Mouse (Mus musculus) midbrain, embryonic 14.5 days (tissue): Measurements from ENCODE around the gene Kif16b. TPM values are rescaled to one million over a fixed set of nuclear protein-coding genes. Genes with fewer than 3 reads are reported as not detected.

Experiments
- ATAC-seq: fragments of 200-750 bp; cut with Nextera tagmentation; 2 replicates; pipeline ENCODE4 v1.8.0; 2017; ENCODE audit warnings: moderate number of reproducible peaks, moderate library complexity; ENCODE audit not compliant: low FRiP score, low TSS enrichment
- DNase-seq: peaks from one replicate; pipeline ENCODE4 v3.0.0-alpha.2; 2015
- H3K27ac ChIP-seq: fragments of 300-500 bp; sonication (generic); replicated peaks from 2 replicates; pipeline ENCODE4 v1.5.1; 2014; ENCODE audit warnings: mild to moderate bottlenecking, low read depth, low read length, moderate library complexity
- H3K27me3 ChIP-seq: fragments of 300-500 bp; sonication (generic); 2 replicates; pipeline ENCODE4 v1.6.1; 2014; ENCODE audit warnings: low read length, control low read depth, mixed read lengths; ENCODE audit not compliant: control insufficient read depth, insufficient read depth
- H3K36me3 ChIP-seq: fragments of 300-500 bp; sonication (generic); 2 replicates; pipeline ENCODE4 v1.6.1; 2014; ENCODE audit warnings: low read length, control low read depth; ENCODE audit not compliant: control insufficient read depth, insufficient read depth
- H3K4me1 ChIP-seq: fragments of 300-500 bp; sonication (generic); 2 replicates; pipeline ENCODE4 v1.6.1; 2014; ENCODE audit warnings: mild to moderate bottlenecking, antibody characterized with exemption, low read length, control low read depth; ENCODE audit not compliant: control insufficient read depth, insufficient read depth
- H3K4me2 ChIP-seq: fragments of 300-500 bp; sonication (generic); 2 replicates; pipeline ENCODE4 v1.6.1; 2014; ENCODE audit warnings: mild to moderate bottlenecking, low read length, moderate library complexity
- H3K4me3 ChIP-seq: fragments of 300-500 bp; sonication (generic); replicated peaks from 2 replicates; pipeline ENCODE4 v1.5.1; 2014; ENCODE audit warnings: low read depth, low read length
- H3K9ac ChIP-seq: fragments of 300-500 bp; sonication (generic); replicated peaks from 2 replicates; pipeline ENCODE4 v1.6.1; 2014; ENCODE audit warnings: mild to moderate bottlenecking, low read length, moderate library complexity
- H3K9me3 ChIP-seq: fragments of 300-500 bp; sonication (generic); 2 replicates; pipeline ENCODE4 v1.6.1; 2016; ENCODE audit warnings: low read length, control low read depth, mixed read lengths; ENCODE audit not compliant: control insufficient read depth
- WGBS: fragments of 180-500 bp; shearing (Covaris S2); extraction: QIAGEN DNeasy Blood & Tissue Kit; methylation state at CpG from one replicate; pipeline ENCODE4 v1.1.7; 2014; 5-methylcytosine and 5-hydroxymethylcytosine counted together
- polyA plus RNA-seq: library from polyadenylated mRNA; unstranded; fragments of >200 nt; fragmentation: Nextera tagmentation; extraction: Ambion mirVana; gene quantifications from 2 replicates; pipeline ENCODE4 v1.2.1, GENCODE M21; 2014

Gene Kif16b
- polyA plus RNA-seq, 1 experiment from 2014 or later, result 4.1 TPM

- H3K27me3 ChIP-seq, result no peaks in the 10 kb centered on the region
- WGBS, result 82% methylated on average over 3 of the region's 3 CpGs
Measured at GRCm38 (mm10) chr2:142838775-142839174, 62.6 kb downstream of the Kif16b start.

GRCm38 (mm10) chr2:142838118-142838517 lies 63.2 kb downstream of the Kif16b start:
- no peak overlapping the region for H3K4me3 ChIP-seq
- no peaks in the 10 kb centered on the region for H3K36me3 ChIP-seq
- H3K4me1 ChIP-seq, result no peaks in the 10 kb centered on the region
- H3K9me3 ChIP-seq, result no peaks in the 10 kb centered on the region
- no peak overlapping the region for H3K4me2 ChIP-seq
- H3K9ac ChIP-seq, result no peak overlapping the region
- DNase-seq, result peak; percentile 15
- no peak overlapping the region for H3K27ac ChIP-seq
- no peaks in the 10 kb centered on the region for H3K27me3 ChIP-seq
- ATAC-seq, result no peak
- 95% methylated on average over 1 of the region's 1 CpGs for WGBS

More at GRCm38 (mm10) chr2:142838775-142839174, 62.6 kb downstream of the Kif16b start:
- Histone ChIP-seq H3K4me1 (no peaks in the 10 kb centered on the region), H3K36me3 (no peaks in the 10 kb centered on the region), H3K27ac (no peak overlapping the region), H3K9me3 (no peaks in the 10 kb centered on the region), H3K9ac (no peak overlapping the region), H3K4me2 (no peak overlapping the region), H3K4me3 (no peak overlapping the region)
- ATAC-seq, result no peak
- no peak for DNase-seq

- ATAC-seq, result no peak
- H3K9me3 ChIP-seq, result no peaks in the 10 kb centered on the region
Measured at GRCm38 (mm10) chr2:142834751-142835150, 66.6 kb downstream of the Kif16b start.

GRCm38 (mm10) chr2:142832617-142833422 lies 68.5 kb downstream of the Kif16b start:
- WGBS, result 15% methylated on average over 10 of the region's 10 CpGs
- Histone ChIP-seq H3K4me2 (no peak overlapping the region), H3K4me1 (no peaks in the 10 kb centered on the region), H3K36me3 (no peaks in the 10 kb centered on the region), H3K9me3 (no peaks in the 10 kb centered on the region), H3K9ac (no peak overlapping the region), H3K27ac (no peak overlapping the region), H3K27me3 (no peaks in the 10 kb centered on the region), H3K4me3 (no peak overlapping the region)
- DNase-seq (peak; percentile 9), ATAC-seq (no peak; the same call in 1 of the 2 replicates)

More at GRCm38 (mm10) chr2:142834751-142835150, 66.6 kb downstream of the Kif16b start:
- no peak overlapping the region for H3K9ac ChIP-seq
- 93% methylated on average over 3 of the region's 3 CpGs for WGBS
- no peak overlapping the region for H3K4me3 ChIP-seq
- DNase-seq, result no peak
- no peaks in the 10 kb centered on the region for H3K36me3 ChIP-seq
- H3K27me3 ChIP-seq, result no peaks in the 10 kb centered on the region
- no peak overlapping the region for H3K27ac ChIP-seq
- H3K4me1 ChIP-seq, result no peaks in the 10 kb centered on the region
- no peak overlapping the region for H3K4me2 ChIP-seq

- peak; percentile 76; the same call in 1 of the 2 replicates for ATAC-seq
- no peaks in the 10 kb centered on the region for H3K27me3 ChIP-seq
Measured at GRCm38 (mm10) chr2:142813033-142813432, 88.3 kb downstream of the Kif16b start.

GRCm38 (mm10) chr2:142803760-142804448 lies 97.4 kb downstream of the Kif16b start:
- ATAC-seq (no peak), DNase-seq (no peak)
- 90% methylated on average over 1 of the region's 1 CpGs for WGBS
- H3K4me2 ChIP-seq, result no peak overlapping the region
- H3K9me3 ChIP-seq, result no peaks in the 10 kb centered on the region
- H3K9ac ChIP-seq, result no peak overlapping the region
- H3K4me1 ChIP-seq, result no peaks in the 10 kb centered on the region
- H3K4me3 ChIP-seq, result no peak overlapping the region
- H3K27ac ChIP-seq, result no peak overlapping the region
- H3K36me3 ChIP-seq, result no peaks in the 10 kb centered on the region
- H3K27me3 ChIP-seq, result no peaks in the 10 kb centered on the region

More at GRCm38 (mm10) chr2:142813033-142813432, 88.3 kb downstream of the Kif16b start:
- peak; percentile 89 for DNase-seq
- Histone ChIP-seq H3K9ac (no peak overlapping the region), H3K4me2 (no peak overlapping the region), H3K27ac (no peak overlapping the region), H3K4me3 (no peak overlapping the region), H3K36me3 (no peaks in the 10 kb centered on the region), H3K9me3 (no peaks in the 10 kb centered on the region), H3K4me1 (no peaks in the 10 kb centered on the region)
- 32% methylated on average over 2 of the region's 2 CpGs for WGBS

- DNase-seq (peak; percentile 14), ATAC-seq (no peak)
- no peaks in the 10 kb centered on the region for H3K9me3 ChIP-seq
- WGBS, result 69% methylated on average over 6 of the region's 6 CpGs
- no peak overlapping the region for H3K9ac ChIP-seq
- no peak overlapping the region for H3K27ac ChIP-seq
- H3K4me2 ChIP-seq, result no peak overlapping the region
- H3K36me3 ChIP-seq, result no peaks in the 10 kb centered on the region
- H3K4me3 ChIP-seq, result no peak overlapping the region
- H3K27me3 ChIP-seq, result no peaks in the 10 kb centered on the region
- H3K4me1 ChIP-seq, result no peaks in the 10 kb centered on the region
Measured at GRCm38 (mm10) chr2:142797310-142797709, 104.0 kb downstream of the Kif16b start.

GRCm38 (mm10) chr2:142775358-142775757 lies 126.0 kb downstream of the Kif16b start:
- Histone ChIP-seq H3K27me3 (no peaks in the 10 kb centered on the region), H3K36me3 (no peaks in the 10 kb centered on the region), H3K4me2 (no peak overlapping the region), H3K27ac (no peak overlapping the region), H3K9ac (no peak overlapping the region), H3K4me3 (no peak overlapping the region), H3K4me1 (no peaks in the 10 kb centered on the region), H3K9me3 (no peaks in the 10 kb centered on the region)
- WGBS, result 75% methylated on average over 1 of the region's 1 CpGs
- ATAC-seq, result no peak
- DNase-seq, result no peak
